Mouse (Mus musculus) CH12.LX (cell line): ENCODE results near the gene Ugt1a6a.

ENCODE experiments used
- CTCF ChIP-seq, 2 experiments: IDR thresholded peaks in 1 of 2; conservative IDR thresholded peaks in 1 of 2; 2 replicates each; pipeline ENCODE4 v1.5.1; 2011 to 2012; ENCODE audit warnings: low read depth in 2 of 2, low read length in 2 of 2, improper control_type of control experiment in 1 of 2, inconsistent platforms in 1 of 2, mild to moderate bottlenecking in 1 of 2, moderate library complexity in 1 of 2
- ELF1 ChIP-seq: IDR thresholded peaks from 2 replicates; pipeline ENCODE4 v1.6.1; 2014; ENCODE audit warnings: low read depth, mild to moderate bottlenecking, inconsistent platforms, low read length, improper control_type of control experiment
- EP300 ChIP-seq: IDR thresholded peaks from 2 replicates; pipeline ENCODE4 v1.6.1; 2011; ENCODE audit warnings: low read length, improper control_type of control experiment
- KAT2A ChIP-seq: IDR thresholded peaks from 2 replicates; pipeline ENCODE4 v1.6.1; 2012; ENCODE audit warnings: low read length, improper control_type of control experiment, inconsistent platforms; ENCODE audit not compliant: insufficient replicate concordance
- MAZ ChIP-seq: IDR thresholded peaks from 2 replicates; pipeline ENCODE4 v1.6.1; 2012; ENCODE audit warnings: low read depth, mild to moderate bottlenecking, inconsistent platforms, low read length, improper control_type of control experiment, moderate library complexity
- MXI1 ChIP-seq: IDR thresholded peaks from 2 replicates; pipeline ENCODE4 v1.6.1; 2011; ENCODE audit warnings: mild to moderate bottlenecking, low read depth, low read length, improper control_type of control experiment
- NRF1 ChIP-seq: IDR thresholded peaks from 2 replicates; pipeline ENCODE4 v1.6.1; 2014; ENCODE audit warnings: low read depth, mild to moderate bottlenecking, inconsistent platforms, low read length, improper control_type of control experiment, moderate library complexity
- SIN3A ChIP-seq: IDR thresholded peaks from 2 replicates; pipeline ENCODE4 v1.6.1; 2012; ENCODE audit warnings: low read length, improper control_type of control experiment, inconsistent platforms
- UBTF ChIP-seq: IDR thresholded peaks from 2 replicates; pipeline ENCODE4 v1.6.1; 2012; ENCODE audit warnings: low read depth, mild to moderate bottlenecking, inconsistent platforms, low read length, improper control_type of control experiment, moderate library complexity
- USF2 ChIP-seq: conservative IDR thresholded peaks from 2 replicates; pipeline ENCODE4 v1.6.1; 2011; ENCODE audit warnings: low read depth, low read length, improper control_type of control experiment
- ZNF384 ChIP-seq: IDR thresholded peaks from 2 replicates; pipeline ENCODE4 v1.6.1; 2012; ENCODE audit warnings: low read depth, low read length, improper control_type of control experiment, inconsistent platforms

GRCm38 (mm10) chr1:88240072-88240471 lies 105.5 kb downstream of the Ugt1a6a start:
- no peak for TF ChIP-seq KAT2A
- no peak for TF ChIP-seq CTCF (conservative IDR thresholded peaks at IDR 0.05 in 1 of 2, IDR thresholded peaks at IDR 0.05 in 1 of 2; ENCODE audit: low read depth in 2 of 2, low read length in 2 of 2)
- TF ChIP-seq UBTF = no peak
- no peak for TF ChIP-seq ZNF384
- no peak for TF ChIP-seq USF2
- TF ChIP-seq SIN3A = no peak
- TF ChIP-seq MAZ = no peak
- no peak for TF ChIP-seq EP300
- TF ChIP-seq MXI1 = no peak
- no peak for TF ChIP-seq NRF1
- no peak for TF ChIP-seq ELF1
